Mouse (Mus musculus) bone marrow, adult 2 months (tissue): ENCODE measurements around the gene Nme9.

ENCODE experiments used
- CTCF ChIP-seq: fragments of 200-500 bp; IDR thresholded peaks from 2 replicates; pipeline ENCODE4 v1.5.1; 2011; ENCODE audit warnings: low read length, control low read depth; ENCODE audit not compliant: control insufficient read depth, insufficient read depth
- POLR2A ChIP-seq: fragments of 200-500 bp; IDR thresholded peaks from 2 replicates; pipeline ENCODE4 v1.6.1; 2011; ENCODE audit warnings: low read depth, mild to moderate bottlenecking, control low read depth, low read length, borderline replicate concordance; ENCODE audit not compliant: control insufficient read depth

DNA sequence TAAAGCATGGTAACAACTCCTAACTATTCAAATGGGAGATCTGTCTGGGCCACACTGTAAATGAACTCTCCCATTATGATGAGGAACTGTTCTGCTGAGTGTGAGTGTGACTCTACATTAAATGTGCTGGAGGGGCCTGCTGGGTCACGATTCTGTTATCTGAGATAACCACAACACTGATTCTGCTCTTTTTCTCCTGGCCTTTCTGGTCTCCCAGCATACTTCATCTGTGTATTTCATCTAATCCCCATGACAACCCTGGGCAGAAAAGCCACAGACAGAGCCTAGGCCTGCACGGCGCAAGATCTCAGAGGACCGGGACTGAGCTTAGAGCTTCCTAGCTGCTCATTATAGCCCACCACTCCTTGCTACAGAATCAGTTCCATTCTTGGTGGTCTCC, 18.8 kb upstream of the Nme9 start:
- TF ChIP-seq CTCF, result no peak
- TF ChIP-seq POLR2A, result no peak
